Mouse (Mus musculus) kidney, embryonic 15.5 days (tissue): Measurements from ENCODE around the gene Scgb2b17. TPM values are rescaled to one million over a fixed set of nuclear protein-coding genes. Genes with fewer than 3 reads are reported as not detected.
"Not testable (repeated sequence)": the region's sequence is repeated elsewhere in the genome, so short reads cannot be mapped to it uniquely, and the experiment has no call there.

Source experiments
- ATAC-seq: fragments of 200-750 bp; cut with Nextera tagmentation; replicated peaks from 2 replicates; pipeline ENCODE4 v1.8.0; 2017; ENCODE audit warnings: moderate TSS enrichment; ENCODE audit not compliant: low FRiP score
- H3K27ac ChIP-seq: fragments of 300-500 bp; sonication (generic); 2 replicates; pipeline ENCODE4 v1.5.1; 2015; ENCODE audit warnings: mild to moderate bottlenecking, inconsistent platforms
- H3K27me3 ChIP-seq: fragments of 300-500 bp; sonication (generic); 2 replicates; pipeline ENCODE4 v1.6.1; 2015; ENCODE audit warnings: inconsistent platforms
- H3K36me3 ChIP-seq: fragments of 300-500 bp; sonication (generic); 2 replicates; pipeline ENCODE4 v1.6.1; 2015; ENCODE audit warnings: inconsistent platforms
- H3K4me1 ChIP-seq: fragments of 300-500 bp; sonication (generic); 2 replicates; pipeline ENCODE4 v1.6.1; 2015; ENCODE audit warnings: inconsistent platforms
- H3K4me2 ChIP-seq: fragments of 300-500 bp; sonication (generic); 2 replicates; pipeline ENCODE4 v1.6.1; 2015; ENCODE audit warnings: moderate library complexity, mild to moderate bottlenecking, inconsistent platforms
- H3K4me3 ChIP-seq: fragments of 300-500 bp; sonication (generic); replicated peaks from 2 replicates; pipeline ENCODE4 v1.5.1; 2015; ENCODE audit warnings: mild to moderate bottlenecking, inconsistent platforms
- H3K9ac ChIP-seq: fragments of 300-500 bp; sonication (generic); 2 replicates; pipeline ENCODE4 v1.6.1; 2015; ENCODE audit warnings: mild to moderate bottlenecking, inconsistent platforms
- H3K9me3 ChIP-seq: fragments of 300-500 bp; sonication (generic); replicated peaks from 2 replicates; pipeline ENCODE4 v1.6.1; 2016; ENCODE audit warnings: inconsistent platforms
- polyA plus RNA-seq: library from polyadenylated mRNA; unstranded; fragments of >200 nt; fragmentation: Nextera tagmentation; extraction: Ambion mirVana; gene quantifications from 2 replicates; pipeline ENCODE4 v1.2.1, GENCODE M21; 2015

Scgb2b17 gene
- not detected in 2 replicates for polyA plus RNA-seq

DNA sequence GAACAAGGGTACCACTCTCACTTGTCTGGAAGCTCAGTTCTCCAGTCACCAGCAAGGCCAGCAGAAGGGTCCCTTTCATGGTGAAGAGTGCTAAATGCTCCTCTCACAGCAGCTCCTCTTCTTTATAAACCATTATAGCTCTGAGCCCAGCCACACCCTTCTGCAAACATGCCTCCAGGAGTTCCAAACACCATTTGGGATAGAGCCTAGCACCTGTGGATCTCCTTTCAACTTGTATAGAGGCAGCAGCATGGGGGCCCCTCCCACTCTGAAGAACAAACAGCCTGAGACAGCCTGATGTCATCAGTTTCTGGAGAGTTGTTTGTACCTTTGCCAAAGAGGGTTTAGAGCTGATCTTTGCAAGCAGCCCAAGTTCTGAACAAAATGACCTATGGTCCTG, at the start of gene Scgb2b17:
Scgb2b17 (minus strand) TSS at position 101 of the 400 bp plus-strand sequence.
- H3K36me3 ChIP-seq, H3K4me3 ChIP-seq, H3K4me2 ChIP-seq, H3K27me3 ChIP-seq, H3K27ac ChIP-seq, H3K4me1 ChIP-seq, H3K9me3 ChIP-seq, ATAC-seq, H3K9ac ChIP-seq: not testable (repeated sequence)

DNA sequence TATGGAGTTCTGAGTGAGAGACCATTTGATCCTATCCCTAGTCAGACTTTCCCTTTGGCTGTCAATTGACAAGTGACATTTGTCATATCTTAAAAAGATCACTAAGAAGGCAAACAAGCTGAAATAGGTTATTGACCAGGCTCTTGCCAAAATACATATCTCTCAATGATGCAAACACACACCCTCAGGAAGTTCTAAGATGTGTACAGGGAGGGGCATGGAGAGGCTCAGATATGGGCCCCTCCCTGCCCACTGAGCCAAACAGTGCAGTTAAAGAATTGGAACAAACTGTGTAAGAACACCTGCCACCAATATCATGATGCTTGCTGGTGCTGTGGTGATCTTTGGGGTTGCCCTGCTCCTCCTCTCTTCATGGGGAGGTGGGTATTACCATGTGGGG, 6.8 kb upstream of the Scgb2b17 start, which contains the start of gene Scgb1b17:
Scgb1b17 (plus strand) TSS at position 301 of the 400 bp plus-strand sequence.
- not testable (repeated sequence) for H3K36me3 ChIP-seq, H3K9me3 ChIP-seq, H3K4me1 ChIP-seq, H3K4me2 ChIP-seq, H3K27me3 ChIP-seq, H3K27ac ChIP-seq, H3K9ac ChIP-seq, H3K4me3 ChIP-seq, ATAC-seq

Other genes with a start within 250 kb of the Scgb2b17 start
- not detected in 2 replicates for gene Scgb2b15, start 226.9 kb downstream of the Scgb2b17 start, polyA plus RNA-seq
- gene Scgb1b15, start 220.0 kb downstream of the Scgb2b17 start, polyA plus RNA-seq, result not detected in 2 replicates
- gene Scgb1b17, start 6.9 kb upstream of the Scgb2b17 start, polyA plus RNA-seq, result not detected in 2 replicates
- gene Scgb2b18, start 117.3 kb upstream of the Scgb2b17 start, polyA plus RNA-seq, result not detected in 2 replicates
- gene Scgb1b18, start 129.0 kb upstream of the Scgb2b17 start, polyA plus RNA-seq, result not detected in 2 replicates
- not detected in 2 replicates for gene Scgb2b19, start 223.8 kb upstream of the Scgb2b17 start, polyA plus RNA-seq
- not detected in 2 replicates for gene Scgb1b19, start 230.7 kb upstream of the Scgb2b17 start, polyA plus RNA-seq